Mouse (Mus musculus) heart, embryonic 14.5 days (tissue): ENCODE data around the gene Mb. TPM values are rescaled to one million over a fixed set of nuclear protein-coding genes. Genes with fewer than 3 reads are reported as not detected.

ENCODE experiments used
- ATAC-seq: fragments of 200-750 bp; cut with Nextera tagmentation; 2 replicates; pipeline ENCODE4 v1.8.0; 2017; ENCODE audit warnings: low read depth, moderate TSS enrichment; ENCODE audit not compliant: insufficient number of reproducible peaks, insufficient read depth, low FRiP score
- H3K27ac ChIP-seq, 2 experiments: fragments of 200-500 bp in 1 of 2; fragments of 300-500 bp in 1 of 2; sonication (generic) in 1 of 2; replicated peaks in 1 of 2; 2 replicates each; pipeline ENCODE4 v1.5.1; 2012 to 2014; ENCODE audit warnings: low read depth in 2 of 2, low read length in 2 of 2, control low read depth in 1 of 2, mild to moderate bottlenecking in 1 of 2, mixed read lengths in 1 of 2; ENCODE audit not compliant: control insufficient read depth in 1 of 2, insufficient read depth in 1 of 2
- H3K27me3 ChIP-seq: fragments of 300-500 bp; sonication (generic); 2 replicates; pipeline ENCODE4 v1.6.1; 2014; ENCODE audit warnings: mild to moderate bottlenecking, low read length, control low read depth; ENCODE audit not compliant: control insufficient read depth, insufficient read depth
- H3K36me3 ChIP-seq: fragments of 300-500 bp; sonication (generic); 2 replicates; pipeline ENCODE4 v1.6.1; 2014; ENCODE audit warnings: mild to moderate bottlenecking, control low read depth, low read length, mixed read lengths; ENCODE audit not compliant: control insufficient read depth, insufficient read depth
- H3K4me1 ChIP-seq, 2 experiments: fragments of 200-500 bp in 1 of 2; fragments of 300-500 bp in 1 of 2; sonication (generic) in 1 of 2; 2 replicates each; pipeline ENCODE4 v1.6.1; 2012 to 2014; ENCODE audit warnings: low read length in 2 of 2, control low read depth in 1 of 2, mixed read lengths in 1 of 2; ENCODE audit not compliant: control insufficient read depth in 2 of 2, insufficient read depth in 2 of 2
- H3K4me2 ChIP-seq: fragments of 300-500 bp; sonication (generic); 2 replicates; pipeline ENCODE4 v1.6.1; 2014; ENCODE audit warnings: mild to moderate bottlenecking, low read length
- H3K4me3 ChIP-seq, 2 experiments: fragments of 200-500 bp in 1 of 2; fragments of 300-500 bp in 1 of 2; sonication (generic) in 1 of 2; 2 replicates each; pipeline ENCODE4 v1.5.1; 2012 to 2014; ENCODE audit warnings: low read length in 2 of 2, mild to moderate bottlenecking in 2 of 2, control low read depth in 1 of 2, low read depth in 1 of 2, moderate library complexity in 1 of 2; ENCODE audit not compliant: control insufficient read depth in 1 of 2, insufficient read depth in 1 of 2
- H3K9ac ChIP-seq: fragments of 300-500 bp; sonication (generic); 2 replicates; pipeline ENCODE4 v1.6.1; 2014; ENCODE audit warnings: mild to moderate bottlenecking, low read length
- H3K9me3 ChIP-seq: fragments of 300-500 bp; sonication (generic); 2 replicates; pipeline ENCODE4 v1.6.1; 2016; ENCODE audit warnings: low read length, control low read depth; ENCODE audit not compliant: control insufficient read depth
- WGBS: fragments of 180-500 bp; shearing (Covaris S2); extraction: QIAGEN DNeasy Blood & Tissue Kit; methylation state at CpG from one replicate; pipeline ENCODE4 v1.1.7; 2014; 5-methylcytosine and 5-hydroxymethylcytosine counted together
- polyA plus RNA-seq: library from polyadenylated mRNA; unstranded; fragments of >200 nt; fragmentation: Nextera tagmentation; extraction: Ambion mirVana; gene quantifications from 2 replicates; pipeline ENCODE4 v1.2.1, GENCODE M21; 2014

The Mb gene
- polyA plus RNA-seq, 1 experiment from 2014 or later = 810 TPM

- 0 out of 2 replicates have a peak, but pooled peaks cover 4% of the 10 kb centered on the region for H3K9me3 ChIP-seq
- H3K9ac ChIP-seq = no peak overlapping the region
- 60% methylated on average over 5 of the region's 5 CpGs for WGBS
- no peaks in the 10 kb centered on the region for H3K36me3 ChIP-seq
- peak overlapping the region in 1 of 2 experiments; percentile 28; a peak in 1 of 4 replicates for H3K27ac ChIP-seq
- H3K4me1 ChIP-seq = peaks cover 20 to 26% of the 10 kb centered on the region in 2 experiments
- ATAC-seq = no peak
- no peak overlapping the region for H3K4me3 ChIP-seq
- H3K27me3 ChIP-seq = no peaks in the 10 kb centered on the region
- H3K4me2 ChIP-seq = no peak overlapping the region
Measured at GRCm38 (mm10) chr15:77054611-77055175, 4.2 kb upstream of the Mb start.

- Histone ChIP-seq H3K9me3 (no peaks in the 10 kb centered on the region), H3K27me3 (no peaks in the 10 kb centered on the region), H3K27ac (no peak overlapping the region), H3K4me2 (no peak overlapping the region), H3K4me3 (no peak overlapping the region), H3K4me1 (peaks cover 20 to 26% of the 10 kb centered on the region in 2 experiments), H3K36me3 (no peaks in the 10 kb centered on the region), H3K9ac (no peak overlapping the region)
- whole genome bisulfite sequencing = 81% methylated on average over 1 of the region's 1 CpGs
- no peak for ATAC-seq
Measured at GRCm38 (mm10) chr15:77053021-77053420, 2.6 kb upstream of the Mb start.

- no peak overlapping the region for H3K9ac ChIP-seq
- H3K36me3 ChIP-seq = no peaks in the 10 kb centered on the region
- 36% methylated on average over 1 of the region's 1 CpGs for WGBS
- no peaks in the 10 kb centered on the region for H3K9me3 ChIP-seq
- no peak overlapping the region for H3K27ac ChIP-seq
- no peak overlapping the region for H3K4me2 ChIP-seq
- H3K4me1 ChIP-seq = peaks cover 20 to 23% of the 10 kb centered on the region in 2 experiments
- H3K4me3 ChIP-seq = no peak overlapping the region
- H3K27me3 ChIP-seq = no peaks in the 10 kb centered on the region
- ATAC-seq = no peak
Measured at GRCm38 (mm10) chr15:77052176-77052575, 1.7 kb upstream of the Mb start.

- Histone ChIP-seq H3K36me3 (no peaks in the 10 kb centered on the region), H3K27ac (no peak overlapping the region), H3K4me3 (no peak overlapping the region), H3K27me3 (no peaks in the 10 kb centered on the region), H3K4me2 (no peak overlapping the region), H3K9ac (no peak overlapping the region), H3K4me1 (peaks cover 14 to 24% of the 10 kb centered on the region in 2 experiments; a peak in 3 of 4 replicates), H3K9me3 (no peaks in the 10 kb centered on the region)
- ATAC-seq = no peak
- 91% methylated on average over 10 of the region's 10 CpGs for WGBS
Measured at GRCm38 (mm10) chr15:77045609-77046008, 4.9 kb downstream of the Mb start.

GRCm38 (mm10) chr15:77044597-77045320 is 5.7 kb downstream of the Mb start, which contains the start of gene Apol6:
Gene Apol6 (plus strand): TSS chr15:77044729.
- no peak for ATAC-seq
- Histone ChIP-seq H3K4me1 (peaks cover 20 to 33% of the 10 kb centered on the region in 2 experiments; a peak in 3 of 4 replicates), H3K9ac (no peak within 1 kb of the TSS), H3K4me2 (no peak within 1 kb of the TSS), H3K27me3 (no peaks in the 10 kb centered on the region), H3K36me3 (no peaks in the 10 kb centered on the region), H3K27ac (no peak within 1 kb of the TSS), H3K9me3 (no peaks in the 10 kb centered on the region), H3K4me3 (no peak within 1 kb of the TSS)
- WGBS = 76% methylated on average over 12 of the region's 12 CpGs

GRCm38 (mm10) chr15:77040784-77041183 is 9.7 kb downstream of the Mb start:
- peak overlapping the region in 1 of 2 experiments; percentile 98; a peak in 2 of 4 replicates for H3K27ac ChIP-seq
- WGBS = 45% methylated on average over 3 of the region's 3 CpGs
- H3K9me3 ChIP-seq = no peaks in the 10 kb centered on the region
- no peak overlapping the region for H3K4me2 ChIP-seq
- no peak overlapping the region for H3K4me3 ChIP-seq
- H3K27me3 ChIP-seq = no peaks in the 10 kb centered on the region
- ATAC-seq = no peak
- H3K36me3 ChIP-seq = no peaks in the 10 kb centered on the region
- 0 out of 2 replicates have a peak overlapping the region, but pooled peaks have one; percentile 31 for H3K9ac ChIP-seq
- H3K4me1 ChIP-seq = peaks cover 53 to 65% of the 10 kb centered on the region in 2 experiments

- no peak overlapping the region for H3K4me3 ChIP-seq
- no peaks in the 10 kb centered on the region for H3K9me3 ChIP-seq
- no peak for ATAC-seq
- no peak overlapping the region for H3K9ac ChIP-seq
- H3K4me1 ChIP-seq = peaks cover 50 to 59% of the 10 kb centered on the region in 2 experiments
- H3K4me2 ChIP-seq = no peak overlapping the region
- no peaks in the 10 kb centered on the region for H3K36me3 ChIP-seq
- 58% methylated on average over 7 of the region's 9 CpGs for whole genome bisulfite sequencing
- no peaks in the 10 kb centered on the region for H3K27me3 ChIP-seq
- H3K27ac ChIP-seq = peak overlapping the region; percentile 42 to 98; a peak in 3 of 4 replicates
Measured at GRCm38 (mm10) chr15:77039211-77039700, 11.2 kb downstream of the Mb start.
